Mouse (Mus musculus) embryonic facial prominence, embryonic 10.5 days (tissue): ENCODE results near the gene Stx19. TPM values are rescaled to one million over a fixed set of nuclear protein-coding genes. Genes with fewer than 3 reads are reported as not detected.

Experiments
- DNase-seq: peaks from one replicate; pipeline ENCODE4 v3.0.0-alpha.2; 2017; ENCODE audit warnings: low spot score
- H3K27ac ChIP-seq: fragments of 300-500 bp; sonication (generic); replicated peaks from 2 replicates; pipeline ENCODE4 v1.5.1; 2016; ENCODE audit warnings: mild to moderate bottlenecking
- H3K27me3 ChIP-seq: fragments of 300-500 bp; sonication (generic); replicated peaks from 2 replicates; pipeline ENCODE4 v1.6.1; 2016; ENCODE audit warnings: low read depth, mild to moderate bottlenecking; ENCODE audit not compliant: poor library complexity, severe bottlenecking
- H3K36me3 ChIP-seq: fragments of 300-500 bp; sonication (generic); replicated peaks from 2 replicates; pipeline ENCODE4 v1.6.1; 2016; ENCODE audit warnings: mild to moderate bottlenecking, moderate library complexity
- H3K4me1 ChIP-seq: fragments of 300-500 bp; sonication (generic); 2 replicates; pipeline ENCODE4 v1.6.1; 2016
- H3K4me3 ChIP-seq: fragments of 300-500 bp; sonication (generic); 2 replicates; pipeline ENCODE4 v1.5.1; 2016; ENCODE audit warnings: mild to moderate bottlenecking, moderate library complexity
- H3K9me3 ChIP-seq: fragments of 300-500 bp; sonication (generic); 2 replicates; pipeline ENCODE4 v1.6.1; 2016; ENCODE audit warnings: mild to moderate bottlenecking
- WGBS: fragments of 180-500 bp; shearing (Covaris S2); methylation state at CpG from one replicate; pipeline ENCODE4 v1.1.7; 2016; 5-methylcytosine and 5-hydroxymethylcytosine counted together
- polyA plus RNA-seq: library from polyadenylated mRNA; unstranded; fragments of >200 nt; fragmentation: Nextera tagmentation; extraction: Ambion mirVana; gene quantifications from 2 replicates; pipeline ENCODE4 v1.2.1, GENCODE M21; 2016

Gene Stx19
- polyA plus RNA-seq, 1 experiment from 2014 or later: 0.36 TPM

DNA sequence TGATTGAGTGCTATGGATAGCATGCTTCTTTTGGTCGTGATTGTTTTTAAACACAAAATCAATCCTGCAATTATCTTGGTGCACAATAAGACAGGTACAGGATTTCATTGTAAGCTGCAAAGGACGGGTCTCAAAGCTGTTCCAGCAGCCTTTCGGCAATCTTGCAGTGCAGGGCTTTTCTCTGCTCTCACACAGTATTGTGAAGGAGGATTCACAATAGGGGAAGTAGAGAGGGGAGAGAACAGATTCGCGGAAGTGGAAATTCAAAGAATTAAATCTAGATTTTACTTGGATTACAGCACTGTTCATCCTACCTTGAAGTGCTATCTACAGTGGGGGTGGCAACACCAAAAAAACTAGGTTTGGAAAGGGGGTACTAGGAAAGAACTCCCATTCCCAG is 686 bp upstream of the Stx19 start:
- H3K9me3 ChIP-seq: no peaks in the 10 kb centered on the region
- H3K4me1 ChIP-seq: no peaks in the 10 kb centered on the region
- 86% methylated on average over 5 of the region's 5 CpGs for WGBS
- no peak for DNase-seq
- H3K27me3 ChIP-seq: no peaks in the 10 kb centered on the region
- no peak overlapping the region for H3K4me3 ChIP-seq
- H3K27ac ChIP-seq: no peak overlapping the region
- H3K36me3 ChIP-seq: peaks cover 8% of the 10 kb centered on the region

DNA sequence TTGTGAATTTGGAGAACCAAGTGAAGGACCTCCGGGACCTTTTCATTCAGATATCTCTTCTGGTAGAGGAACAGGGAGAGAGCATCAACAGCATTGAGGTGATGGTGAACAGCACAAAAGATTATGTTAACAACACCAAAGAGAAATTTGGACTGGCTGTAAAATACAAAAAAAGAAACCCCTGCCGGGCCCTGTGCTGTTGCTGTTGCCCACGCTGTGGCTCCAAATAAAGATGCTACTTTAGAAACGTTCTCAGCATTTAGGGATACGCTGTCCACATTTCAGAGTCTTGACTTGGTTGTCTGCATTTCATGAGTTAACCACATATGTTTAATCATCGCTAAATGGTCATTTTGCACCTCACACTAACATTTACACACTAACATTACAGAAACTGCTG is 8.0 kb downstream of the Stx19 start:
- Histone ChIP-seq H3K4me3 (no peak overlapping the region), H3K36me3 (0 out of 2 replicates have a peak, but pooled peaks cover 3% of the 10 kb centered on the region), H3K9me3 (no peaks in the 10 kb centered on the region), H3K27me3 (no peaks in the 10 kb centered on the region), H3K27ac (no peak overlapping the region), H3K4me1 (no peaks in the 10 kb centered on the region)
- WGBS: 95% methylated on average over 6 of the region's 6 CpGs
- DNase-seq: no peak

DNA sequence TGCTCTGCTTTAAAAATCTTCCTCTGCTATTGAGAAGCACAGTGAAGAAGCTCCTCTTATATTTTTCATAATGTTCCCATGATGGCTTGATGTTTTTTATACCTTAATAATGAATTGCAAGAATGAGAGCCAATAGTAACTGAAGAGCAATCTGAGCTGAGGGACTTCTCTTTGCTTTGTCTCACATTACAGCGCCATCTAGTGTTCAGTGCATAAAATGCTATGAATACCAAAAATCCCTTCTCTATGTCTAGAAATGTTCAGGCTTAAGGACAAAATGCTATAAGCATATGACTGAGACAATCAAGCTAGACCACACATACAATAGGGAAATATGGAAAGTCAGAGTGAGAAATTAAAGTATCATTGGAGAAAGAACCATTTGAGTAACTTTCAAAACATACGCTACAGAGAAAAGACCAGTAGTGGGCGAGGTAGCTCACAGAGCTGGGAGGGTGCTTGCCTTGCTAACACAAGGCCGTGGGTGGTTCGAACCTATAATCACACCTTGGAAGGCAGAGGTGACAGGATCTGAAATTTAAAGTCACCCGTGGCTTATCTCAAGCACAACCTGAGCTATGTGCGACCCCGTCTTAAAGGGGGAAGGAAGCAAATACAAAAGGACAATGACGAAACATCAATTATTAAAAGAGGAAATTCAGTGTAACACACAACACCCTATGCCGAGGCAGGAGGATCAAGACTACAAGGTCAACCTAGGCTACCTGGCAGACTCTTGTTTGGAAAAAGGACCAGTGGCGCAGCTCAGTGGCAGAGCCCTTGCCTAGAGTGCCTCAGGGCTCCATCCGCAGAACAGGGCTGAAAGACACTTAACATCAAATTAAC is 11.9 kb downstream of the Stx19 start:
- no peak for DNase-seq
- no peaks in the 10 kb centered on the region for H3K27me3 ChIP-seq
- H3K27ac ChIP-seq: no peak overlapping the region
- 0 out of 2 replicates have a peak, but pooled peaks cover 3% of the 10 kb centered on the region for H3K36me3 ChIP-seq
- no peaks in the 10 kb centered on the region for H3K9me3 ChIP-seq
- H3K4me3 ChIP-seq: no peak overlapping the region
- 79% methylated on average over 12 of the region's 12 CpGs for WGBS
- no peaks in the 10 kb centered on the region for H3K4me1 ChIP-seq

DNA sequence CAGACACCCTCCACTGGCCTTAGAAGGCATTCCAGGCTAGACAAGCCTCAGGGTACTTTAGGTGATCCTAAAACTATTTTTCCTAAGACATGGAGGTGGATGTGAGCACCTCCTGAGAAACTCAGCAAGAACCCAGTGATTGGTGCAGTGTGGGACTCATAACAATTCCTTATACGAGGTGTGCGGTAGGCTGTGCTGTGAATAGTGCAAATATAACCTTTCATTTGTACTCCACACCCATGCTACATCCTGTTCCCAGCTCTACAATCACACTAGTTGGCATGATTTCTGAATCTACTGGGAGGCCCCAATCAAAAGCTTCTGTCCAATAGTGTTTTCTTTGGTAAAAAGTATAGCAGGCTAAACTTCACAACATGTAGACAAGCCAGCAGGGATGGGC is 17.6 kb downstream of the Stx19 start:
- Histone ChIP-seq H3K36me3 (no peaks in the 10 kb centered on the region), H3K4me3 (no peak overlapping the region), H3K4me1 (peaks cover 3% of the 10 kb centered on the region; the same call in 1 of the 2 replicates), H3K9me3 (no peaks in the 10 kb centered on the region), H3K27me3 (no peaks in the 10 kb centered on the region), H3K27ac (no peak overlapping the region)
- DNase-seq: no peak
- 90% methylated on average over 2 of the region's 2 CpGs for WGBS

DNA sequence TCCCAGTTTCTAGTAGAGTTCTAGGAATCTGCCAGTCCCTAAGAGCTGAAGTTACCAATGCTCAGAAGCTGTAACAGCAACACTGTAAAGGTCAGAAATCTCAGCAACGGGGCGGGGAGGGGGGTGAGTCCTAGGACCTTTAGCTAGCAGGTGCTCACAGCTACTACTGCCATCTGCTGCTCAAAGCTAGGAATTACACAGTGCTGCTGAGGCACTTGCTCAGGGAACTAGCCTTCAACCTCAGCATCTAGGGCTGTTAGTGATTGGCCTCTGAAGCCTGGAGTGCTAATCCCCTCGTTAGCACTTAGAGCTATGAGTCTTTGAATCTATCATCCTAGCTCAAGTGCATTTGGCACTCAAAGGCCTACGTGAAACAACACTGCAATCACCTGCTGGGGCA is 18.0 kb downstream of the Stx19 start:
- no peaks in the 10 kb centered on the region for H3K36me3 ChIP-seq
- 22% methylated on average over 4 of the region's 4 CpGs for WGBS
- peak; percentile 46 for DNase-seq
- H3K9me3 ChIP-seq: no peaks in the 10 kb centered on the region
- peaks cover 3% of the 10 kb centered on the region; the same call in 1 of the 2 replicates for H3K4me1 ChIP-seq
- no peak overlapping the region for H3K27ac ChIP-seq
- H3K27me3 ChIP-seq: no peaks in the 10 kb centered on the region
- H3K4me3 ChIP-seq: no peak overlapping the region

DNA sequence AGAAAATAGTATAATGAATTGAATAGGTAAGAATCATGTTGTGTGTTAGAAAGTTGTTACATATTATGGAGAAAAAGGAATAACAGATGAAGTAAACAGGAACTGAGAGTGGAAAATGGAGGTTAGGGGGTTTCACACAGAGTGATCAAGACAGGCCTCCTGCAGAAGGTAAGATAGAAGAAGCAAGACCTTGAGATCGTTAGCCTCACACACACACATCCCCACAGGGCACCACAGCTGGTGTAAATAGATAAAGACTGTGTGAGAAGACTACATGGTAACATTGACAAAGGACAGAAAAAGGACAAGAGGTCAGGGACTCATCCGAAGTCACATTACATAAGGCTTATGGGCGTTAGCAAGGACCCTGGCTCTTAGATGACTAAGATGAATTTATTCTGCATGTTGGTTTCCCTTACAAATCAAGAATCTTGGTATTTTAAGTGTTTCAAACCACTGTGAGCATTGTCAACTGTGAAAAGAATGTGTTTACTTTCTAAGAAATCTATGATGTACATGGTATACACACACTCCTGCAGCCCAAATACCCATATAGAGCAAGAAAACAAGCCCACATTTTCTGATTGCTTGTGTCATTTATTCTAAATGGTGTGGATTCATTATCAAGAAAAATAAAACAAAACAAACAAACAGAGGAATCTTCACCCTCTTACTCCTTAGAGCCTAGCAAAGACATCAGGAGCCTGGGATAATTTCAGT is 19.7 kb downstream of the Stx19 start:
- H3K27ac ChIP-seq: no peak overlapping the region
- 72% methylated on average over 3 of the region's 3 CpGs for WGBS
- no peaks in the 10 kb centered on the region for H3K36me3 ChIP-seq
- H3K4me3 ChIP-seq: no peak overlapping the region
- peaks cover 3% of the 10 kb centered on the region; the same call in 1 of the 2 replicates for H3K4me1 ChIP-seq
- H3K9me3 ChIP-seq: no peaks in the 10 kb centered on the region
- no peaks in the 10 kb centered on the region for H3K27me3 ChIP-seq
- no peak for DNase-seq

DNA sequence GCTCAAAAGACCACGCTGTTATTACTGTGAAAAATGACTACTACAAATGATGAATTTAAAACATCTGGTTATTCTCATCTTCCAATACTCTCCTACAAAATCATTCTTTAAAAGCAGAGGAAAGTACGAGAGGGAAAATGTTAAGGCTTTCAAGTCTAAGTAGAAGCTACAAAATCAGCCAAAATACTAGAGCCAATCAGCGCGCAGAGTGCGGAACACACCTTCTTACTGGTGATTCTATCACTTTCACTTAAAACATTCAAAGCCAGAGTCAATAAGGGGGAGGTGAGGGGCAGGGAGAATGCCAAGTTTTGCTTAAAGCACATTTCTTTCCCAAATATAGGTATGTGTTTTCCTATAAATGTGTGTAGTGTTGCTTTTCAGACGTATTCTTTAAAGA is 30.9 kb downstream of the Stx19 start:
- no peaks in the 10 kb centered on the region for H3K27me3 ChIP-seq
- peaks cover 14% of the 10 kb centered on the region for H3K4me1 ChIP-seq
- no peaks in the 10 kb centered on the region for H3K36me3 ChIP-seq
- no peak for DNase-seq
- 91% methylated on average over 6 of the region's 6 CpGs for WGBS
- no peaks in the 10 kb centered on the region for H3K9me3 ChIP-seq
- H3K4me3 ChIP-seq: no peak overlapping the region
- H3K27ac ChIP-seq: no peak overlapping the region

DNA sequence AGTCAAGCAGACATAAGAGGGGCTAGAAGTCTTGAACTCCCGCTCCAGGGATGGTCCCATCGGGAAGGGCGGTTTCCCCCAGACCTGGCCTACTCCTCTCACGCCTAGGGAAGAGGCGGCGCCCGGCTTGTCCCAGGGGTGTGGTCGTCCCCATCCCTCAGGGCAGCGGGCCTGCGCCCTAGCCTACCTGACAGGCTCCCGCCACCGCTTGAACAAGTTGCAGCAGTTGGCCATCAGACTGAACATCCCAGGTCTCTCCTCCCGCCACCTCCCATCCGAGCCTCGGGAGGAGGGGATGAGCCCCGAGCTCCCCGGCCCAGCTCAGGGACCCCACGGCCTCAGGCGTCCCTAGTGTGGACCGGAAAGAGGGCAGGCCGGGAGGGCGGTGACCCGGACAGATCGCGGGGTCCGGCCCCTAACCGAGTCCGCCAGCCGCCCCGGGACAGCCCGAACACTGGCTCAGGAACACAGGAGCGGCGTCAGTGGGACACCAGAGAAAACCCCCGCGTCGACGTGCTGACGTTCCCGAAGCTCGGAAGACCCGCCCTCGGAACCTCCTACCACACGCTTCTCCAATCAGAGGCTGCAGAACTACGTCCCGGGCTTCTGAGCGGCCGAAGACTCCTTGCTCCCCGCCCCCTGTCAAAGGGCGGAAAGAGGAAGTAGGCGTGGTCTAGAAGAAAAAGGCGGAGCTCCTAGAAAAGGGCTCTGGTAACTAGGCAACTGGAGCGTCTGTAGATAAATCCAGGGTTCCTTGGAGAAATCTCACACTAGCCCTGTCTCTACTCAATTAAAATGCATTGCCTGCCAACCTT is 32.2 kb downstream of the Stx19 start, which contains the start of gene Arl13b:
Gene Arl13b, minus strand, starts transcription at position 543 of the 815 bp plus-strand sequence.
- H3K9me3 ChIP-seq: no peaks in the 10 kb centered on the region
- H3K4me1 ChIP-seq: peaks cover 14% of the 10 kb centered on the region
- DNase-seq: peak; percentile 96
- peak within 1 kb of the TSS; percentile 94 for H3K4me3 ChIP-seq
- H3K36me3 ChIP-seq: no peaks in the 10 kb centered on the region
- H3K27ac ChIP-seq: peak within 1 kb of the TSS; percentile 89
- under 1% methylated on average over 52 of the region's 52 CpGs for WGBS
- no peaks in the 10 kb centered on the region for H3K27me3 ChIP-seq

DNA sequence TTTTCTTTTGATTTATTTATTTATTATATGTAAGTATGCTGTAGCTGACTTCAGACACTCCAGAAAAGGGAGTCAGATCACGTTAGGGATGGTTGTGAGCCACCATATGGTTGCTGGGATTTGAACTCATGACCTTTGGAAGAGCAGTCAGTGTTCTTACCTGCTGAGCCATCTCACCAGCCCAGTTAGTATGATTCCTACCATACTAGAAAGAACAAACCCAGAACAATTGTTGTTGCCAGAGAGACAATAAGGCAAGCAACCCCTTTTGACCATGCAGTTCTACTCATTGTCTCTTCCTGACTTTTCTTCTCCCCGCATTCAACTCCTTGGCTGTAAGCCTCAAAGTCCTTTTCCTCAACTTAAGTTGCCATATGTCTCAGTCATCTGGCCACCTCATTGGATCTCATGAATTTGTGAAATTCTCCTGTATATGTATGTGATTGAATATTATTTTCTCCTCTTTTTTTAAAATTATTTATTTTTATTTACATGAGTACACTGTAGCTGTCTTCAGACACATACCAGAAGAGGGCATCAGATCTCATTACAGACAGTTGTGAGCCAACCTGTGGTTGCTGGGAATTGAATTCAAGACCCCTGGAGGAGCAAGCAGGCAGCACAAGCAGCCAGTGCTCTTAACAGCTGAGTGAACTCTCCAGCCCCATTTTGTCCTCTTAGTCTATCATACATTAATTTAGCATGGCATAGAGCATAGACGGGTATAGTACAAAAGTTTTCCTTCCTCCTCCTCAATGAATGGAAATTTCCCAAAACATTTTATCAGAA is 38.2 kb downstream of the Stx19 start:
- Histone ChIP-seq H3K4me1 (peaks cover 13% of the 10 kb centered on the region), H3K4me3 (no peak overlapping the region), H3K9me3 (no peaks in the 10 kb centered on the region), H3K27ac (no peak overlapping the region), H3K36me3 (no peaks in the 10 kb centered on the region), H3K27me3 (no peaks in the 10 kb centered on the region)
- WGBS: 82% methylated on average over 3 of the region's 3 CpGs
- peak; percentile 12 for DNase-seq

DNA sequence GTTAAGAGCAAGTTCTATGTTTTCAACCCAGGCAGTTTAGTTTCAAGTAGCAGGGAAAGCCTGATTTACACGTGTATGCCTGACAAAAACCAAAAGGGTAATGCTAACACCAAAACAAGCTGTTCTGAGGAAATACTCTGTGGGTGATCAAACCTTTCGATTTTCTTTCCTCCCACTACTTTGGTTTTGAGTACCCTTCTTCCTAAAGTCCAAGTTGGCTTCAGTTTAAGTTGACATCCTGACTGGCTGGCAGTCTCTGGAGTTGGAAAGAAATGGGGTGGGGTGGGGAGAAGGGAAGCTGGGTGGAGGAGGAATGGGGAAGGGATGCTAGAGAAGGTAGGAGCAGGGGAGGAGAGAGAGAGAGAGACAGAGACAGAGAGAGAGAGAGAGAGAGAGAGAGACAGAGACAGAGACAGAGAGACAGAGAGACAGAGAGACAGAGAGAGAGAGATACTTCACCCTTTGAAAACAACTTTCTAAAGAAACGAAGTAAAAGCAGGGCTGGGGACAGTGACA is 39.2 kb downstream of the Stx19 start:
- peak; percentile 21 for DNase-seq
- Histone ChIP-seq H3K36me3 (no peaks in the 10 kb centered on the region), H3K4me1 (peaks cover 13% of the 10 kb centered on the region), H3K9me3 (no peaks in the 10 kb centered on the region), H3K27me3 (no peaks in the 10 kb centered on the region), H3K4me3 (peak overlapping the region; percentile 69), H3K27ac (peak overlapping the region; percentile 91)
- whole genome bisulfite sequencing: 16% methylated on average over 3 of the region's 3 CpGs

DNA sequence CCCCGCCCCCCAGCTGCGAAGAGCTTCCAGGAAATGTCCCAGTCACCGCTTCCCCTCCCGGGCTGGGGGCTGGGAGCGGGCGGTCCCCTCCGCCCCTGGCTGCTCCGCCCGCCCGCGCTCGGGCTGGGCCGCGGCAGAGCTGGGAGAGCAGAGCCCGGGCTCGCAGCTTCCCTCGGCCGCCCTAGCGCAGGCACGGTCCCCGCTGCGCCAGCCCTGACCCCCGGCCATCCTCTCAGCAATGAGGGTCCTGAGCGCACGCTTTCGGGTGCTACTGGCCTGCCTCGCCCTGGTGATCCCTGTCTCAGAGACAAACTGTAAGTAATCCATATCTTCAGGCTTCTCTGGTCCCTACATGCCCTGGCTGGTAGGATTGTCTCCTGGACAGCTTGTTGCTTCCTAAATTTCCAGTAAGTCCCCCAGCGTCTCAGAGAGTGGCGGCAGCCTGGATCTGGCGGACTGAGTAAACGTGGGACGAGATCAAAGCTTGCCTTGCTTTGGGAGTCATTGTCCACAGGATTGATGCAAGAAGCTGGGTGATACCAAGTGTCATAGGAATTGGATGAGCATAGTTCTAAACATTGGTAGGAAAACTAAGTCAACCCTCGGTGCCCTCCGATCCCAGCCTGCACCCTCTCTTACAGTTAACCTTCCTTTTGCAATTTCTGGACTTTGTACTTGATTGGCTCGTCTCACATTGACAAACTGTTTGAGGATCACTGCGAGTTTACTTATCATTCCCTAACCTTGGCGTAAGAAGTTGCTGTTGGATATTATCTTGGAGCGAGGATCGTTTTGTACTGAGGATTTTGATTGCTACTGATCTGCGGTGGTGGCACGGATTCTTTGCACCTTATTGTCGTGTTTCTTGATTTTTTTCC is 40.0 kb downstream of the Stx19 start, which contains the start of gene Pros1:
Gene Pros1, plus strand, starts transcription at position 117 of the 878 bp plus-strand sequence.
- no peaks in the 10 kb centered on the region for H3K27me3 ChIP-seq
- H3K4me1 ChIP-seq: peaks cover 13% of the 10 kb centered on the region
- no peaks in the 10 kb centered on the region for H3K9me3 ChIP-seq
- H3K4me3 ChIP-seq: peak within 1 kb of the TSS; percentile 69
- no peaks in the 10 kb centered on the region for H3K36me3 ChIP-seq
- DNase-seq: peak; percentile 78
- H3K27ac ChIP-seq: peak within 1 kb of the TSS; percentile 91
- 5% methylated on average over 42 of the region's 42 CpGs for whole genome bisulfite sequencing
